Mouse (Mus musculus) lung, adult 2 months (tissue): ENCODE results near the gene Mcub. TPM values are rescaled to one million over a fixed set of nuclear protein-coding genes. Genes with fewer than 3 reads are reported as not detected.
A peak's percentile ranks its signal among the peaks of the same experiment; 100 is the strongest.

ENCODE experiments used
- DNase-seq: peaks from one replicate; pipeline ENCODE4 v3.0.0; 2022
- H3K4me1 ChIP-seq: fragments of 200-500 bp; 2 replicates; pipeline ENCODE4 v1.6.1; 2011; ENCODE audit warnings: low read length; ENCODE audit not compliant: control insufficient read depth, insufficient read depth
- H3K4me3 ChIP-seq: fragments of 200-500 bp; replicated peaks from 2 replicates; pipeline ENCODE3; 2011; ENCODE audit warnings: low read depth, mild to moderate bottlenecking, control low read depth, low read length; ENCODE audit errors: extremely low read depth
- CTCF ChIP-seq: fragments of 200-500 bp; IDR thresholded peaks from 2 replicates; pipeline ENCODE4 v1.5.1; 2011; ENCODE audit warnings: mild to moderate bottlenecking, low read length, control low read depth; ENCODE audit not compliant: insufficient read depth
- POLR2A ChIP-seq: fragments of 200-500 bp; IDR thresholded peaks from 2 replicates; pipeline ENCODE4 v1.6.1; 2011; ENCODE audit warnings: low read depth, mild to moderate bottlenecking, control low read depth, low read length, borderline replicate concordance; ENCODE audit errors: extremely low read depth
- WGBS: fragments of 180-500 bp; shearing (Covaris S2); methylation state at CpG from one replicate; pipeline ENCODE4 v1.1.7; 2018; 5-methylcytosine and 5-hydroxymethylcytosine counted together
- polyA plus RNA-seq: library from polyadenylated mRNA; depleted of rRNA; stranded (reverse); fragments of >200 nt; gene quantifications from 2 replicates; pipeline ENCODE4 v1.2.3, GENCODE M21; 2012; rRNA removed

Mcub gene
- 9.2 and 10.3 TPM in 2 replicates for polyA plus RNA-seq

DNA sequence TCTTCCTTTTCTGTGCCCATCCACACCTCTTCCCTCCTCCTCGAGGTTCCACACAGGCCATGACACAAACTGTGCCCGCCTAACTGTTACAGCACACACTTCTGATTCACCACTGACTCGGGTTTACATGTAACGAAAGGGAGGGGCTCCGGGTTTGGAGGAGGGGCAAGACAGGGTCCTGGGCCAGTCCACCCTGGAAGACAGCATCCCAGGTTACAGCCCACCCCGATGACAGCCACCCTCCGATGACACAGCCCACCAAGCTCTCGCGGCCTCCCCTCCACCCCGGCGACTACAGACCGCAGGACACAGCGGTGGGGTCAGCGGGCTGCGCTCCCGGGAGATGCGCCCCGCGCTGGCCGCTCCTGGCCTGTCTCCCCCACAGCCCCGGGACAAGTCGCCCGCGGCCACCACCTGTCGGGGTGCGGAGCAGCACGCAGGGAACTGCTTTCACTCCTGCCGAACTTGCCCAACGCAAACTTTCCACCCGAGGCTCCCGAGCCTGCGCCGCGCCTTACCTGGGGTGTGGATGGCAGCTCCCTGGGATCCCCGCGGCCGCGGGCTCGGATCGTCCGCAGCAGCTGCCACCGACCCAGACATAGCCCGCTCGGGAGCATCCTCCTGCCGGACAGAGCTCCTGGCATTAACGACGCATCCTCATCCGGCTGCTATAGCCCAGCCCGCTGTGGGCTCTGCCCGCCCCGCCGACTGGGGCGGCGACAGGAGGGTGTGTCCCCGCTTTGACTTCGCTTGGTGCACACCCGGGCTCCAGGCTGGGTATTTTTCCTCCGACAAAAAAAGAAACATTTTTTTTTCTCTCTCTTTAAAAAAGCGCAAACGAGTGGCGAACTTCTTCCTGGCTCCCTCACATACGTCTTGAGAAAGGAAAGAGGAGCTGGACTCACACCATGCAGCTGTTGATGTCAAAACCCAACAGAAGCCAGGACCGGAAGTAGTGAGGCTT lies at the start of gene Mcub:
Gene Mcub (minus strand): TSS at position 775 of the 964 bp plus-strand sequence.
- peaks cover 11% of the 10 kb centered on the region for H3K4me1 ChIP-seq
- TF ChIP-seq POLR2A: no peak; the same call in 1 of the 2 replicates
- TF ChIP-seq CTCF: no peak
- WGBS: under 1% methylated on average over 62 of the region's 63 CpGs
- H3K4me3 ChIP-seq: peak within 1 kb of the TSS; percentile 58
- peak; percentile 41 for DNase-seq

DNA sequence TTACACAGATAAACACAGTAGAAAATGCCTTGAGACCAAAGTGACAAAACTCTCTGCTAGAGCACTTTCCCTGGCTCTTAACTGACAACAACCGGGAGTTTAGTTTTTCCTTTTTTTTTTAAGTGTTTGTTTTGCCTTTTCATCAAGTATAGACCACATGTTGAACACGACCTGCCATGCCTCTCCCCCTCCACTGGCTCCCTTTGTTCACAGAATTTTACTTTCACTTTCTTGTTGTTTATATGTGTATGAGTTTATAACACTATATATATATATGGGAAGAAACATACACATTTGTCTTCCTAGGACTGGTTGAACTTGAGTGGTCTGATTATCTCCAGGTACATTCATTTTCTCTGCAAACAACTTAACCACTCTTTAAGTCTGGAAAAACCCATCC lies 42.9 kb upstream of the Mcub start:
- no peak for DNase-seq
- no peaks in the 10 kb centered on the region; the same call in 1 of the 2 replicates for H3K4me1 ChIP-seq
- TF ChIP-seq POLR2A: no peak
- no peak for TF ChIP-seq CTCF
- 24% methylated on average over 2 of the region's 2 CpGs for WGBS
- H3K4me3 ChIP-seq: no peak overlapping the region

DNA sequence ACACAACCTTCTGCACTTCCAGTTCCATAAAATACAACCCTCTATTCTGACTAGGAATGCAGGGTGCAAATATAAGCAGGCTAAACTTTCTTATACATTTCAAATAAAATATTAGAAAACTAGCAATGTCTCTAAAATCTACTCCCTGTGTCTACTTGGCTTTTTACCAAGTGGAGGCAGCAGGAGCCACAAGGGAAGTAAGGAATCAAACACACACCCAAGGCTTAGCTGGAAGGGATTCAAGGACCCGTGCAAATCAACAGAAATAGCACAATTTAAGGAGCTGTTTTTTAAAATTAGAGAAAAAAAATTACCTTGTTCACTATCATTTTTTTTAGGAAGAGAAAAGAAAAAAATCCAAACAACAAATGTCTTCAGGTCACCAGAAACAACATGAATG lies 41.2 kb upstream of the Mcub start:
- 38% methylated on average over 1 of the region's 1 CpGs for WGBS

DNA sequence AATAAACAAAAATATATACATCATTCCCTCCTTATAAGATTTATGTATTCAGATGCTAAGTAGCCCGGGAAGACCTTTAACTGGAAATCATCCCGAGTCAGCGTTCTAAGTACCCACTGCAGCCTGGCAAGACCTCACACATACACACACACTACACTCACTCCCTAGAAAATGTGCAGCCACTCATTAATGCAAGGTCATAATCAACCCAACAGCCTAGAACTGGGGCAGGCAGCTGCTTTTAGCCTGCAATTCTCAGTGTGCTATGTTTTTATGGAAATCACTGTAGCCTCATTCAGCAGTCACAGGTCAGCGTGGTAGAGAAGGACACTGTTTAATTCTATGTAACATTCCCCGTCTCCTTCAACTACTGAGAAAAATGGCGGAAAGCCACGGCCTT lies 36.1 kb upstream of the Mcub start:
- no peak overlapping the region for H3K4me3 ChIP-seq
- DNase-seq: no peak
- no peak for TF ChIP-seq POLR2A
- H3K4me1 ChIP-seq: peaks cover 2% of the 10 kb centered on the region; the same call in 1 of the 2 replicates
- WGBS: 91% methylated on average over 7 of the region's 7 CpGs

More for the DNA sequence above, 41.2 kb upstream of the Mcub start:
- TF ChIP-seq POLR2A: no peak
- no peak for TF ChIP-seq CTCF
- DNase-seq: no peak
- Histone ChIP-seq H3K4me3 (no peak overlapping the region), H3K4me1 (no peaks in the 10 kb centered on the region; the same call in 1 of the 2 replicates)

DNA sequence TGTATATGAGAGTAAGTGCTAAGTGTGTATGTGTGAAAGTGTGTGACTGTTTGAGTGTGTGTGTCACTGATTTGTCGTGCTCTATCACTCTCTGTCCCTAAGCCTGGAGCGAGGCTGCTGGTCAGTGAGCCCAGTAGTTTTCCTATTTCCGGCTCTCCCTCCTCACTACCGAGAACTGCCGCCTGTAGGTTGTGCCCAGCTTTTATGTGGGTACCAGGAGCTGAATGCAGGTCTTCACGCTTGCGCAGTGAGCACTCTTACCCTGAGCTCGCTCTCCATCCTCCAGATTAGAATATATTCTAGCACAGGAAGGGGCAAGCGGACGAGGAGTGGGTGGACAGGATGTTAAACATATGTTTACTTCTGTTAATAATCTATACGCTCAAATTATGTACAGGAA lies 30.9 kb upstream of the Mcub start:
- Histone ChIP-seq H3K4me3 (no peak overlapping the region), H3K4me1 (peaks cover 2% of the 10 kb centered on the region; the same call in 1 of the 2 replicates)
- TF ChIP-seq POLR2A (no peak), CTCF (no peak)
- DNase-seq: no peak
- 87% methylated on average over 11 of the region's 11 CpGs for WGBS

DNA sequence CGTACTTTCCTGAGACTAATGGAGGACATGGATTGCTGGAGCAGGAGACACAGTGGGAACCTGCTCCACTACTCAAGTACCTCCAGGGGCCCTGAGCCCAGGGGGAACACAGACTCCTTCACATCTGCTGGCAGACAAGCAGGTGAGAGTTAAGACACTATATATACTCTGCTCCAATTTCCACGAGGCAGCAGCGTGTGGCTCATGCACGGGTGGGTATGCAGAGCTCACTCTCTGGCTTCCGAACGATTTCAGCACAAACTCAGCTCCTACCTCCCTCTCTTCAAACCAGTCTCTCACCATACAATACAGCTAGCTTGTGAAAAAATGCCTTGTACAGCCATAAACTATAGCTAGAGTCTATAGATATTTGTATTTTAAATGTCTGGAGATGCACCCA lies 28.5 kb upstream of the Mcub start:
- 88% methylated on average over 6 of the region's 6 CpGs for WGBS
- no peak for DNase-seq
- TF ChIP-seq POLR2A: no peak
- TF ChIP-seq CTCF: no peak
- Histone ChIP-seq H3K4me3 (no peak overlapping the region), H3K4me1 (no peaks in the 10 kb centered on the region)

DNA sequence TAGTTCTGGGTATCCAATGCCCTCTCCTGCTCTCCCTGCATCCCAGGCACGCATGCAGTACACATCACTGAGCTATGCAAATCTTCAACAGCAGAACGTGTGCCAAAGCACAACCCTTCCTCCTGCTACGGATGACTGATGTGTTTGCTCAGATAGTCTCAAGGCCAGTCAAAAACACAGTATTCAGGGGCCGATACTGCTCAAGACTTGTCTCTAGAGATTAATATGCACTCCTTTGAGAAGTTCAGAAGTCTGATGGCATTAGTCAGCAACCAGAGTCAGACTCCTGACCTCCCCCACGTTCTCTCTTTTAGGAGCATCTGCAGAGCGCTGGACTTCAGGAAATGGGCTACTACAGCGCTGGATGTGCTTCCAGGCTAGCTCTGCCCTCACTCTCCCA lies 28.0 kb upstream of the Mcub start:
- no peak overlapping the region for H3K4me3 ChIP-seq
- H3K4me1 ChIP-seq: no peaks in the 10 kb centered on the region
- DNase-seq: no peak
- no peak for TF ChIP-seq CTCF
- TF ChIP-seq POLR2A: no peak
- 64% methylated on average over 7 of the region's 7 CpGs for WGBS

DNA sequence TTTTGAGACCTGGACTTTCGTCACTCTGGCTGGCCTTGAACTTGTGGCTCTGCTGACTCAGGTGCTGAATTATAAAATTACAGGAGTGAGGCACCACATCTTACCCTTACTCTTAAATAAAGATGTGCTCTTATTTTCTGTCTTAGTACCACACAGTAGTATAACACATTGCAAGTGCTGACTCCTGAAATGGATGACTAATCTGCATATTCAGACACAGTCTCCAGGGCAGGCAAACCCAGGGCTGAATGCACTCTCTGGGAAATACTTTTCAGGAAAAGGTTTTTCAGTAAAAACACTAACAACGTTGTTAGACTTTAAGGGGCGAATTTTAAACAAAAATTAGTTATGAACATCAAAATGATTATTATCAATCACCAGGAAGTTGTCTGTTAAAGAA lies 27.3 kb upstream of the Mcub start:
- Histone ChIP-seq H3K4me3 (no peak overlapping the region), H3K4me1 (no peaks in the 10 kb centered on the region)
- WGBS: 77% methylated on average over 3 of the region's 3 CpGs
- no peak for TF ChIP-seq POLR2A
- no peak for DNase-seq

DNA sequence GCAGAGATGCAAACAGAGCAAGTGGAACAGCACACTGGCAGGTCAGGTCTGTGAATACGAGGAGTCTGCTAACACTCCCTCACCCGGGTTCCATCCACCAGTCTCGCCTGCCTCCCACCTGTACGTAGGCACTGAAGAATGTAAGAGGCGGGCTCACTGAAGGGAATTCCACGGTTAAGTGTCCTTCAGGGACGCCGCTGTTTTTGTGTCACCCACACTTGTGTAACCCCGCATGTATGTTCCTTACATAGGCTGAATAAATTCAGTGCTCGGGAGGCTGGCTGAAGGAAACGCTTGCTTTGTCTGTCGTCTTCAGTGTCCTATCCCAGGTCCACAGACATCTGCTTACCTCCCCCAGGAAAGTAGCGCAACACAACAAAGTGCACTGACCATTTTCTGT lies 17.3 kb upstream of the Mcub start:
- 82% methylated on average over 13 of the region's 13 CpGs for WGBS
- no peaks in the 10 kb centered on the region for H3K4me1 ChIP-seq
- no peak for TF ChIP-seq POLR2A
- TF ChIP-seq CTCF: no peak
- no peak for DNase-seq
- no peak overlapping the region for H3K4me3 ChIP-seq

DNA sequence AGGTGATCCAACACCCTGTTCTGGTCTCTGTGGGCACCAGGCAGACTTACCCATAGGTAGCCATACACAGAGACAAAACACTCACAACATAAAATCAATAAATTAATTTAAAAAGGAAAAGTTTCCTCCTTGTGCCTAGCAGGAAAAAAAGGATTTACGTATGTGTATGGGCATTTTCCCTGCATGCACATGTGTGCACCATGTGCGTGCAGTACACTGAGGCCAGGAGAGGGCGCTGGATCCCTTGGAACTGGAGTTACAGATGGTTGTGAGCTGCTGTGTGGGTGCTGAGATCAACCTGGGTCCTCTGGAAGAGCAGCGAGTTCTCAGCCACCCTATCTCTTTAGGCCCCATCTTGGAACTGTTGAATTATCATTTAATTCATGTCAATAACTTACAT lies 15.3 kb upstream of the Mcub start:
- H3K4me1 ChIP-seq: no peaks in the 10 kb centered on the region
- H3K4me3 ChIP-seq: no peak overlapping the region
- WGBS: 93% methylated on average over 4 of the region's 4 CpGs
- TF ChIP-seq POLR2A: no peak
- peak; percentile 30; the same call in 1 of the 2 replicates for TF ChIP-seq CTCF
- DNase-seq: no peak

DNA sequence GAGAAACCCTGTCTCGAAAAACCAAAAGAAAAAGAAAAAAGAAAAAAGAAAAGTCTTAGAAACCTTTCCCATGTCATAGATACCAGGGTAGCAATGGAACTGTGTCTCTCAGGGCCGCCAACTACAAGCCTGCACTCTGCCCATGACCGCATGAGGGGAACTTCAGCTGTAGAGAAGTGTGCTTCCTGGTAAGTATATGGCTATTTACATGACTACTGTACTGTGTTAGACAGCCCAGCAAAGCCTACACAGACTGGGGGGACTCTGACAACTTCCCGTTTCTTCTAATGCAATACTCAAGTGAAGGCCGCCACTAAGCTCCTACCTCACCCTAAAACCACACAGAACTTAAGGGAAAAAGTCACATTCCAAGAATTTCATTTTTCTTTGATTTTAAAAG lies 14.8 kb upstream of the Mcub start:
- no peak for TF ChIP-seq CTCF
- WGBS: 94% methylated on average over 5 of the region's 5 CpGs

More for the DNA sequence above, 14.8 kb upstream of the Mcub start:
- Histone ChIP-seq H3K4me3 (no peak overlapping the region), H3K4me1 (no peaks in the 10 kb centered on the region)
- no peak for DNase-seq
